In genomic region chr6:146501316-146501865, GRCm38 (mm10) we compare ENCODE assay signal across 8 mouse cellular contexts. TPM values are rescaled to one million over a fixed set of nuclear protein-coding genes. Genes with fewer than 3 reads are reported as not detected.
DNase-seq lines count a peak whose midpoint lies in the region; ATAC-seq and TF ChIP-seq lines count a peak whose summit lies in the region.

No protein-coding gene starts in this region.

- peak; percentile 53 for ATAC-seq in forebrain, embryonic 12.5 days (ENCODE audit: low FRiP score)

- TF ChIP-seq POLR2A in CH12.LX (IDR thresholded peaks at IDR 0.05; ENCODE audit: low read depth, low read length) = no peak

- H3K79me2 ChIP-seq in CH12.LX (replicated peaks; ENCODE audit: control insufficient read depth, extremely low read depth, insufficient read depth, poor library complexity, severe bottlenecking) = no peaks in the 10 kb centered on the region

- H3K27me3 ChIP-seq in CH12.LX (replicated peaks) = no peaks in the 10 kb centered on the region
- H3K27me3 ChIP-seq in forebrain, embryonic 12.5 days = peaks cover 53% of the 10 kb centered on the region

- TF ChIP-seq RAD21 in CH12.LX (IDR thresholded peaks at IDR 0.05; ENCODE audit: low read depth, low read length) = no peak

- intact Hi-C loops in heart, postnatal 10 days (cut with DNase I) = loop anchor here (5.0 kb wide), 2 partner anchors 41 to 141 kb away; partner anchors contain the start of genes Med21 and Tm7sf3

- peak overlapping the region; percentile 83 for H3K4me2 ChIP-seq in CH12.LX (ENCODE audit: insufficient read depth, low read depth, poor library complexity, severe bottlenecking)
- H3K4me2 ChIP-seq in forebrain, embryonic 12.5 days = peak overlapping the region; percentile 98

- in situ Hi-C loops in CH12.LX (cut with MboI; ENCODE audit: low pct_ligation_motif_present, low pct_unique_long_range_greater_than_20kb, low sequenced_read_pairs) = no loop called here

- DNase-seq in CH12.LX (ENCODE audit: extremely low read depth) = peak; percentile 76
- peak; percentile 33 for DNase-seq in adrenal gland, adult 8-10 months
- DNase-seq in heart, postnatal 10 days = peak; percentile 78
- DNase-seq in kidney, postnatal 36 days = peak; percentile 49 to 61
- peak; percentile 67 for DNase-seq in lung, postnatal 36 days
- DNase-seq in right cerebral cortex, adult 2 months (ENCODE audit: low spot score in 2 of 2) = peak; percentile 10 to 30
- DNase-seq in Muller cell, postnatal 12 days (ENCODE audit: inconsistent ontology term) = no peak

- WGBS in forebrain, embryonic 12.5 days = under 1% methylated on average over 30 of the region's 30 CpGs

- no peaks in the 10 kb centered on the region for H3K36me3 ChIP-seq in CH12.LX (replicated peaks in 1 of 2; ENCODE audit: control insufficient read depth in 1 of 2, insufficient read depth in 1 of 2, low read length in 1 of 2)
- no peaks in the 10 kb centered on the region for H3K36me3 ChIP-seq in forebrain, embryonic 12.5 days (replicated peaks)

- dilution Hi-C loops in CH12.LX (cut with MboI; ENCODE audit: extremely low pct_ligation_motif_present, extremely low pct_unique_long_range_greater_than_20kb, low sequenced_read_pairs) = no loop called here

- peak overlapping the region; percentile 39 for H3K9ac ChIP-seq in CH12.LX (ENCODE audit: insufficient read depth, low read depth)
- peak overlapping the region; percentile 62 for H3K9ac ChIP-seq in forebrain, embryonic 12.5 days

- peaks cover 11 to 37% of the 10 kb centered on the region in 2 experiments for H3K4me1 ChIP-seq in CH12.LX (ENCODE audit: control insufficient read depth in 1 of 2, insufficient read depth in 2 of 2)
- H3K4me1 ChIP-seq in forebrain, embryonic 12.5 days = peaks cover 18% of the 10 kb centered on the region

- H3K4me3 ChIP-seq in CH12.LX (replicated peaks in 1 of 3; ENCODE audit: low read depth in 2 of 3, low read length in 2 of 3, poor library complexity in 1 of 3) = peak overlapping the region; percentile 63 to 89 (median 75)
- peak overlapping the region; percentile 67 for H3K4me3 ChIP-seq in forebrain, embryonic 12.5 days (replicated peaks)

- no peaks in the 10 kb centered on the region for H3K9me3 ChIP-seq in CH12.LX (replicated peaks; ENCODE audit: low read length)
- no peaks in the 10 kb centered on the region for H3K9me3 ChIP-seq in forebrain, embryonic 12.5 days

- TF ChIP-seq EP300 in CH12.LX (IDR thresholded peaks at IDR 0.05; ENCODE audit: low read length) = no peak

- no peak for TF ChIP-seq CTCF in CH12.LX (conservative IDR thresholded peaks at IDR 0.05 in 1 of 2, IDR thresholded peaks at IDR 0.05 in 1 of 2; ENCODE audit: low read depth in 2 of 2, low read length in 2 of 2)

- peak overlapping the region; percentile 34 for H3K27ac ChIP-seq in CH12.LX (ENCODE audit: insufficient read depth, low read depth)
- H3K27ac ChIP-seq in forebrain, embryonic 12.5 days = no peak overlapping the region

TF ChIP-seq in CH12.LX, 34 proteins besides CTCF, POLR2A, EP300 and RAD21:
- TF ChIP-seq UBTF (IDR thresholded peaks at IDR 0.05; ENCODE audit: low read depth, low read length) (0 out of 2 replicates have a peak, but pooled peaks have one; percentile 39), ETS1 (conservative IDR thresholded peaks at IDR 0.05; ENCODE audit: low read depth, low read length) (0 out of 2 replicates have a peak, but pooled peaks have one; percentile 25), TCF12 (IDR thresholded peaks at IDR 0.05; ENCODE audit: low read depth, low read length) (0 out of 2 replicates have a peak, but pooled peaks have one; percentile 13), MEF2A (IDR thresholded peaks at IDR 0.05; ENCODE audit: borderline replicate concordance, low read depth, low read length) (no peak), MXI1 (IDR thresholded peaks at IDR 0.05; ENCODE audit: low read depth, low read length) (no peak; the same call in 1 of the 2 replicates), ELF1 (IDR thresholded peaks at IDR 0.05; ENCODE audit: low read depth, low read length) (peak; percentile 49), NELFE (IDR thresholded peaks at IDR 0.05; ENCODE audit: low read depth, low read length) (no peak), CHD1 (IDR thresholded peaks at IDR 0.05; ENCODE audit: low read depth, low read length) (no peak), NRF1 (IDR thresholded peaks at IDR 0.05; ENCODE audit: low read depth, low read length) (no peak), IRF4 (IDR thresholded peaks at IDR 0.05; ENCODE audit: low read depth, low read length) (peak; percentile 42; the same call in 1 of the 2 replicates), TBP (conservative IDR thresholded peaks at IDR 0.05; ENCODE audit: low read depth, low read length) (0 out of 2 replicates have a peak, but pooled peaks have one; percentile 17)
TF ChIP-seq in CH12.LX: peak in this region for 6.

RNA-seq across cellular contexts. Expression of gene Itpr2, which starts 0.6 kb away (rescaled TPM):
- total RNA-seq in CH12.LX (2012; rRNA removed) (4.7 and 8.9 TPM in 2 replicates), CH12.LX (2014; rRNA removed) (2.2 and 3.5 TPM in 2 replicates)
- 3.4 and 4.4 TPM in 2 replicates for polyA plus RNA-seq in CH12.LX (2012; ENCODE audit: insufficient read length, low read depth)
- total RNA-seq in adrenal gland, adult 8-10 months (2022) = 10 to 100 TPM; 40.3 to 45.9 (median 42.7) TPM
- 3.0 and 3.4 TPM in 2 replicates for polyA plus RNA-seq in forebrain, embryonic 12.5 days (2016; fragmentation: Nextera tagmentation; extraction: Ambion mirVana)
- total RNA-seq in heart, postnatal 10 days (2021) = 10 to 100 TPM; 31.5 to 41.9 TPM
